Mouse (Mus musculus) stomach, postnatal 0 days (tissue): ENCODE results near the gene Acoxl. TPM values are rescaled to one million over a fixed set of nuclear protein-coding genes. Genes with fewer than 3 reads are reported as not detected.

Source experiments
- ATAC-seq: fragments of 200-750 bp; cut with Nextera tagmentation; 2 replicates; pipeline ENCODE4 v1.8.0; 2017; ENCODE audit not compliant: low FRiP score, low TSS enrichment
- DNase-seq: peaks from one replicate; pipeline ENCODE4 v3.0.0-alpha.2; 2016; ENCODE audit warnings: low spot score
- H3K27ac ChIP-seq: fragments of 300-500 bp; sonication (generic); replicated peaks from 2 replicates; pipeline ENCODE4 v1.5.1; 2014; ENCODE audit warnings: mild to moderate bottlenecking, control low read depth
- H3K27me3 ChIP-seq: fragments of 300-500 bp; sonication (generic); 2 replicates; pipeline ENCODE4 v1.6.1; 2014; ENCODE audit warnings: low read length; ENCODE audit not compliant: control insufficient read depth, insufficient read depth
- H3K36me3 ChIP-seq: fragments of 300-500 bp; sonication (generic); 2 replicates; pipeline ENCODE4 v1.6.1; 2014; ENCODE audit warnings: low read length, mixed read lengths; ENCODE audit not compliant: control insufficient read depth, insufficient read depth
- H3K4me1 ChIP-seq: fragments of 300-500 bp; sonication (generic); replicated peaks from 2 replicates; pipeline ENCODE4 v1.6.1; 2014; ENCODE audit warnings: antibody characterized with exemption; ENCODE audit not compliant: control insufficient read depth, insufficient read depth
- H3K4me2 ChIP-seq: fragments of 300-500 bp; sonication (generic); replicated peaks from 2 replicates; pipeline ENCODE4 v1.6.1; 2014; ENCODE audit warnings: low read depth, mild to moderate bottlenecking, control low read depth, moderate library complexity
- H3K4me3 ChIP-seq: fragments of 300-500 bp; sonication (generic); 2 replicates; pipeline ENCODE4 v1.5.1; 2014; ENCODE audit warnings: low read depth, low read length, control low read depth
- H3K9ac ChIP-seq: fragments of 300-500 bp; sonication (generic); 2 replicates; pipeline ENCODE4 v1.6.1; 2014; ENCODE audit warnings: mild to moderate bottlenecking, low read length, control low read depth, mixed read lengths
- H3K9me3 ChIP-seq: fragments of 300-500 bp; sonication (generic); 2 replicates; pipeline ENCODE4 v1.6.1; 2016; ENCODE audit warnings: low read length; ENCODE audit not compliant: control insufficient read depth
- CTCF ChIP-seq: IDR thresholded peaks from 2 replicates; pipeline ENCODE4 v1.5.1; 2016; ENCODE audit warnings: antibody characterized with exemption, low read depth, mild to moderate bottlenecking, moderate library complexity
- EP300 ChIP-seq: optimal IDR thresholded peaks from 2 replicates; pipeline ENCODE3; 2016; ENCODE audit warnings: antibody characterized with exemption
- WGBS: fragments of 180-500 bp; shearing (Covaris S2); extraction: QIAGEN DNeasy Blood & Tissue Kit; methylation state at CpG from one replicate; pipeline ENCODE4 v1.1.7; 2014; 5-methylcytosine and 5-hydroxymethylcytosine counted together
- polyA plus RNA-seq: library from polyadenylated mRNA; unstranded; fragments of >200 nt; fragmentation: Nextera tagmentation; extraction: Ambion mirVana; gene quantifications from 2 replicates; pipeline ENCODE4 v1.2.1, GENCODE M21; 2015

Acoxl gene
- polyA plus RNA-seq, 1 experiment from 2014 or later = 0.17 TPM

DNA sequence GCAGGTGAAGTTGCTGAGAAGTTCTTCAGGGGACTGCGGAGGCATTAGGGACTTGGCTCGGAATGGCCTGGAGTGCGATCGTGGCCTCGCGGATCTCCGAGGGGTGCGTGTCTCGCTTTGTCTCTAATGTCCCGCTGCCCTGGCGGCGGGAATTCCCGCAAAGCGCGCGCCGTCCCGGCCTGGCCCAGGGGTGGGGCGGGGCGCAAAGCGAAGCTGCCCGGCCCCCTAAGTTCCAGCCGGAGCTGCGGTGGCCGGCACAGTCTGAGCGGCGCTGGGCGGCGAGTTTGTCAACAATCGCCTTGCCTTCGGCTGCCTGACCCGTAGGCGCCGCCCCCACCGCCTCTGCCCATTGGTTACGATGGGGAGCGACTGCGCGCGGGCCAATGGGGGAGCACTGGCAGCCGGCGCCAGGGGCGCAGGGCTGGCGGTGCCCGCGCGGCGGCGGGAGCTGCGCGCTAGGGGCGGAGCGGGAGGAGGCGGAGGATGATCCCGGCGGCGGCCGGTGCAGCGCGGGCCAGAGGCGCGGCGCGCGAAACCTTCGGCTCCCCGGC is 288.5 kb downstream of the Acoxl start:
- H3K4me3 ChIP-seq = peak overlapping the region; percentile 74
- WGBS = 0% methylated on average over 64 of the region's 67 CpGs
- peak; percentile 94 for ATAC-seq

DNA sequence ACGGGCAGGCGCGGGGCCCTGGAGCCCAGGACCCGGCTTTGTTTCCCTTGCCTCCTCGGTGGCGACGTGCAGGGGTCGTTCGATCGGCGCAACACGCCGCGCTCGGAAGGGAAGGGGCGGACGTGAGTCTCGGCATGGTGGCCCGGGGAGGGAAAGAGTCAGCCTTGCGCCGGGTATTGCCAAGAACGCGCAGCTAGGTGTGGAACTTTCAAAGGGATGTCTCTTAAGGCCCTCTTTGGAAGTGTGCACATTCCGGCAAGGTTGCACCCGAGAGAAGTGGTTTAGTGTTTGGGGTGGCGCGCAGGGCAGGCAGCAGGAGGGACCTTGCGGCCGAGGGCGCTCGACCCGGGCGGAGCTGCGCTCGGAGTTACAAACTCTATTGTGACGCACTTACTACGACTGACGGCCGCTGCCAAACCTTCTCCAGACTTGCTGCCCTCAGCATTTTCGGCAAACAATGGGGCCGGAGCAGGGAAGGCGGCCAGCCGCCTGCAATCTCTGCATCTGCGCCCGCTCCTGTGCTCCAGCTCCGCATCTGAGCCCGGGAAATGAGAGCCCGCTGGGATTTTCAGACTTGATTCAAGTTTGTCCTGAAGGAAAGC is 289.1 kb downstream of the Acoxl start:
- Histone ChIP-seq H3K27ac (peak overlapping the region; percentile 92), H3K4me2 (peak overlapping the region; percentile 95), H3K36me3 (peaks cover 2% of the 10 kb centered on the region; the same call in 1 of the 2 replicates), H3K4me3 (peak overlapping the region; percentile 74), H3K9me3 (no peaks in the 10 kb centered on the region), H3K9ac (peak overlapping the region; percentile 80), H3K27me3 (no peaks in the 10 kb centered on the region), H3K4me1 (peaks cover 4% of the 10 kb centered on the region; the same call in 1 of the 2 replicates)
- WGBS = under 1% methylated on average over 47 of the region's 48 CpGs
- TF ChIP-seq CTCF = peak; percentile 18; the same call in 1 of the 2 replicates
- no peak for TF ChIP-seq EP300
- DNase-seq (peak; percentile 84), ATAC-seq (peak; percentile 51)

More for the DNA sequence above, 288.5 kb downstream of the Acoxl start:
- no peaks in the 10 kb centered on the region for H3K36me3 ChIP-seq
- H3K27me3 ChIP-seq = no peaks in the 10 kb centered on the region
- H3K9ac ChIP-seq = peak overlapping the region; percentile 80
- H3K4me2 ChIP-seq = peak overlapping the region; percentile 95
- H3K9me3 ChIP-seq = no peaks in the 10 kb centered on the region
- H3K27ac ChIP-seq = peak overlapping the region; percentile 92
- TF ChIP-seq EP300 (no peak), CTCF (peak; percentile 32; the same call in 1 of the 2 replicates)
- DNase-seq = peak; percentile 98
- peaks cover 7% of the 10 kb centered on the region; the same call in 1 of the 2 replicates for H3K4me1 ChIP-seq

DNA sequence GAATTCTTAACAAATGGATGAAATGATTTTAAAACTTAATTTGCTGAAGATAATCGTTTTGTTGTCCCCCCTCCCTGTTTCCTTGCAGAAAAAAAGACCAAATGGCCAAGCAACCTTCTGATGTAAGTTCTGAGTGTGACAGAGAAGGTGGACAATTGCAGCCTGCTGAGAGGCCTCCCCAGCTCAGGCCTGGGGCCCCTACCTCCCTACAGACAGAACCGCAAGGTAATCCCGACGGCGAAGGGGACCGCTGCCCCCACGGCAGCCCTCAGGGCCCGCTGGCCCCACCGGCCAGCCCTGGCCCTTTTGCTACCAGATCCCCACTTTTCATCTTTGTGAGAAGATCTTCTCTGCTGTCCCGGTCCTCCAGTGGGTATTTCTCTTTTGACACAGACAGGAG is 289.9 kb downstream of the Acoxl start:
- H3K36me3 ChIP-seq = peaks cover 4% of the 10 kb centered on the region; the same call in 1 of the 2 replicates
- no peaks in the 10 kb centered on the region for H3K27me3 ChIP-seq
- TF ChIP-seq CTCF = no peak
- H3K9me3 ChIP-seq = no peaks in the 10 kb centered on the region
- ATAC-seq (no peak), DNase-seq (no peak)
- no peak overlapping the region for H3K27ac ChIP-seq
- H3K4me1 ChIP-seq = no peaks in the 10 kb centered on the region; the same call in 1 of the 2 replicates
- peak overlapping the region; percentile 80 for H3K9ac ChIP-seq
- peak overlapping the region; percentile 74 for H3K4me3 ChIP-seq
- WGBS = 41% methylated on average over 10 of the region's 10 CpGs
- peak overlapping the region; percentile 95 for H3K4me2 ChIP-seq

DNA sequence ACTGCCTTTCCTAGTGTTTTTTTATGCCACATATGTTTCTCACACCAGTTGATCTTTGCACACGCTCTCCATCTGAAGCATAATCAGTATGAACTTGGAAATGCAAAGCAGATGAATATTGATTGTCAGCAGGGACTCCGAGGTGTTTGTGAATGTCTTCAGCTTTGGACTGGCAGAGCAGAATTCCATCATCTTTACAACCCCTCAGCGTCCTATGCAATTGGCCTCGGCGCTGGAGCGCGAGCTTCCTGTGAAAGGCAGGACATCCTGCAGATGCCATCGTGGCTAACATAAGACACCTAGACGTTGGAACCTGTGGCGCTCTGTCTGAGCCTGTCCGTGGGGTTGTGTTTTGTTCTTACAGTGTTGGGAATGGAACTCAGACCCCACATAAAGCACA is 292.8 kb downstream of the Acoxl start:
- ATAC-seq = no peak

DNA sequence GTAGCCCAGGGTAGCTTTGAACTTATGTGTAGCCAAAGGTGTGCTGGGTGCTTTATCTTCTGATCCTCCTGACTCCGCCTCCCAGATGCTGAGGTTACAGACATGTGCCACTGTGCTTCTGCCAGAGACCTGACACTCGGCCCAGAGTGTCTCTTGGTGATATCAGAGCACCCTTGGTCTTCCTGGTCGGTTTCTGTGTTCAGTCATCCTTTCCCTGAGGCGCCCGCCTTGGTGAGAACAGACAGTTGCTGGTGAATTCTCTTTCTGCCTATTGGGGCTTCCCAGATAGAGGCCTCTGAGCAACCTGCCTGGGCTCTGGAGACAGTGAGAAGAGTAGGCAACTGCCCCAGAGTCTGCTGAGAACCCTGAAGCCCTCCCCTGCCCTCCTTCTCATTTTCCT is 294.0 kb downstream of the Acoxl start:
- Histone ChIP-seq H3K4me3 (no peak overlapping the region), H3K4me1 (no peaks in the 10 kb centered on the region), H3K4me2 (no peak overlapping the region), H3K27ac (no peak overlapping the region), H3K27me3 (no peaks in the 10 kb centered on the region), H3K9me3 (no peaks in the 10 kb centered on the region), H3K9ac (no peak overlapping the region), H3K36me3 (peaks cover 4% of the 10 kb centered on the region)
- DNase-seq = no peak
- 83% methylated on average over 5 of the region's 5 CpGs for WGBS
- TF ChIP-seq CTCF = no peak
- no peak for TF ChIP-seq EP300
- no peak for ATAC-seq

More for the DNA sequence above, 292.8 kb downstream of the Acoxl start:
- H3K9me3 ChIP-seq = no peaks in the 10 kb centered on the region
- H3K4me1 ChIP-seq = no peaks in the 10 kb centered on the region
- no peak for DNase-seq
- no peak for TF ChIP-seq CTCF
- no peak for TF ChIP-seq EP300
- H3K27me3 ChIP-seq = no peaks in the 10 kb centered on the region
- H3K4me2 ChIP-seq = no peak overlapping the region
- H3K4me3 ChIP-seq = no peak overlapping the region
- H3K27ac ChIP-seq = no peak overlapping the region
- WGBS = 88% methylated on average over 11 of the region's 11 CpGs
- H3K9ac ChIP-seq = no peak overlapping the region
- peaks cover 4% of the 10 kb centered on the region for H3K36me3 ChIP-seq

- Histone ChIP-seq H3K27me3 (no peaks in the 10 kb centered on the region), H3K27ac (no peak overlapping the region), H3K9me3 (no peaks in the 10 kb centered on the region), H3K4me2 (no peak overlapping the region), H3K9ac (no peak overlapping the region), H3K4me3 (no peak overlapping the region), H3K36me3 (peaks cover 4% of the 10 kb centered on the region), H3K4me1 (no peaks in the 10 kb centered on the region)
- no peak for ATAC-seq
- no peak for TF ChIP-seq CTCF
- no peak for DNase-seq
These were observed 295.2 kb downstream of the Acoxl start for GRCm38 (mm10) chr2:128133865-128134264.
